Mouse (Mus musculus) cerebellum, postnatal 14 days (tissue): ENCODE measurements around the gene Zdhhc11.
"Not testable (repeated sequence)": the region's sequence is repeated elsewhere in the genome, so short reads cannot be mapped to it uniquely, and the experiment has no call there.

ENCODE experiments used
- DNase-seq, 2 experiments: peaks; one replicate each; pipeline ENCODE4 v3.0.0; 2021; ENCODE audit warnings: mixed read lengths in 2 of 2

Gene Zdhhc11

DNA sequence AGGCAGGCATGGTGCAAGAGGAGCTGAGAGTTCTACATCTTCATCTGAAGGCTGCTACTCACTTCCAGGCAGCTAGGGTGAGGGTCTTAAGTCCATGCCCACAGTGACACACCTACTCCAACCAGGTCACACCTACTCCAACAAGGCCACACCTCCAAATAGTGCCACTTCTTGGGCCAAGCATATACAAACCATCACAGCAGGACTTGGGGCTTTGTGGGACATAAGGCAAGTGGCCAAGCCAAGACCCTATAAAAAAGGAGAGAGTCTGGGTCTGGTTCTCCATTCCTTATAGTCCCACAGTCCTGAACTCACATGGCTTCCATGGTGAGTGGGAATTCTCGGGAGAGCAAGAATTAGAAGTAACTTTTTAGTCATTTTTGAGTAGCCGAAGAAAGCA is 44.6 kb downstream of the Zdhhc11 start:
- DNase-seq, result not testable (repeated sequence)

DNA sequence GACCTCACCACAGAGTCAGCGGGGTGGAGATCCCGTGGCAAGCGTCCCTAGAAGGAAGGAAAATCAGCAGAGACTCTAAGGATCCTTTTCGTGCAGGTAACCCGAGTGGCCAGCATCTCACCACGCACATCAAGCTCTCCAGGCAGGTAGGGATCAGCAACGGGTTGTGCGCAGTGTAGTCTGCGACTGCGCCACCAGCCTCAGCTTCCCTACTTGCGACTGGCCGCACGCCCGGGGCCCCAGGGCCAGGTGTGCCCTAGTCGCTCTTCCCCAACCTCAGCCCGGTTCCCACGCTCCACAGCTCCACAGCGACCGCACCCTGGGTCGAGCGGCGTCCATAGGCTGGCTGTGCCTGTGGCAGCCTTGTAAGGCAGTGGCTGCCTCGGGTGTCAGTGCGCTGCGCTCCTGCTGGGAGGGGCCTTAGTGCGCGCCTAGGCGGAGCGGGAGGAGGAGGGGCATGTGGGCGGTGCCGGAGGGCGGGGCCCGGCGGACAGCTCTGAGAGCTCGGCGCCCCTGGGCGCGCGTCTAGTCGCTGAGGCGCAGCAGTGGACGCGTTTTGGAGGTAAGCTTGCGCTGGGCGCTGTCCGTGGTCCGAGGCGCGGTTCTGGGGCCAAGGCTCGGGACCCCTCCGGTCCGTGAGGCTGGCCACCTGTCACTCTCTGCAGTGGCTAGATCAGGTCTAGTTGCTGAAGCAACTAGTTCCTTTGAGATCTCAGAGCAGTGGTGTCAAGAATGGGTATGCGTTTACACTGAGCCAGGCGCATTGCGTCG is 45.5 kb downstream of the Zdhhc11 start, which contains the start of gene Tppp:
Gene Tppp, plus strand, starts transcription at position 460 of the 771 bp plus-strand sequence.
- DNase-seq, result peak; percentile 91 to 94

DNA sequence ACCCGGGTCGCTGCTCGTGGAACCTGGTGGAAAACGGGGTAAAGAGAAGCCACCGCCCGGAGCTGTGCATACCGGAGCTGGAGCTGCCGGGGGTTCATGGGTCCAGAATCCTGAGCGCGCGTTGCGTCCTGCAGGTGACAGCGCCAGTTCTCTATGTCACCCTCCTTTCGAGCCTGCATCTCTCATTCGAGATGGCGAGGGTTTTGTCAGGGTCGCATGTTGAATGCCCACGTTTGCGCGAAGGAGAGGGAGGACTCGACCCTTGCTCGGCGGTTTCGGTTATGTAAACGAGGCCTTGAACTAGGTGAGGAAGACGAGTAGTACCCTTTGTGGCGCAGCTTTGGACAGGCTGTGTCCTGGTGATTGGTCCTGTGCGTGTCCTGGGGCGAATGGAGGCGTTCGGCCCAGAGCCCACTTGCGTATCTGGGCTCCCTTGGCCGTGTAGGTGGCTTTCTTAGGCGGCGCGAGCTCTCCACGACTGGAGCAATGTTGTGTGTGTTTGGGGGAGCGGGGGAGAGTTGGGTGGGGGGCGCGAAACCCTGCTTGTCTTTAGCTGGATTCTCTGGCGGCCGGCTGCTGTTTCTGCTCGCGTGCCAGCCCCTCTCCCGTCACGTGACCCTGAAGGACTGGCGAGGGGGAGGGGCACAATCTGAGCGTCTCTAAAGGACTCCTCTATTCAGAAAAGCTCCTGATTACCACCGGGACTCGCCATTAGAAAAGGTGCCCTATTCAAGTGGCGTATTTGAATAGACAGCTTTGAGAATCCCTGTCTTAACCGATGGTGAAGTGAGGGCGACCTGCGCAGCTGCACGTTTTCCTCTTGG is 46.4 kb downstream of the Zdhhc11 start:
- peak; percentile 89 to 92 for DNase-seq

DNA sequence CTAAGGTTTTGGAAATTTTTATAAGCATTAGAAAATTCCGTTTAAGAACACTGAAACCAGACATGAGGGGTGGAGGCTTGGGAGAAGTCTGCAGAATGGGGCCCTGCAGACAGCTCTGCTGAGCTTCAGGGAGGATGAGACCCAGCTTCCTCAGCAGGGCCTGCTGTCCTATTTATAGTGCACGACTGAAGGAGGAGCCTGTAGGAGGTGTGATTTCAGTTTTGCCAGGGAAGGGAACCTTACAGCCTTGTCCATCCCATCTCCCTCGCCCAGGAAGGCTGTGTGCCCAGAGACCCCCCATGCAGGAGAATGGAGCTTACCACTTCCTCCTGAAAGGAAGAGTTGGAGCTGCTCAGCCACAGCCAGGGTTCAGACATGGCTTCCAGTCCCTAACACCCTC is 47.0 kb downstream of the Zdhhc11 start:
- peak; percentile 63 to 64 for DNase-seq

DNA sequence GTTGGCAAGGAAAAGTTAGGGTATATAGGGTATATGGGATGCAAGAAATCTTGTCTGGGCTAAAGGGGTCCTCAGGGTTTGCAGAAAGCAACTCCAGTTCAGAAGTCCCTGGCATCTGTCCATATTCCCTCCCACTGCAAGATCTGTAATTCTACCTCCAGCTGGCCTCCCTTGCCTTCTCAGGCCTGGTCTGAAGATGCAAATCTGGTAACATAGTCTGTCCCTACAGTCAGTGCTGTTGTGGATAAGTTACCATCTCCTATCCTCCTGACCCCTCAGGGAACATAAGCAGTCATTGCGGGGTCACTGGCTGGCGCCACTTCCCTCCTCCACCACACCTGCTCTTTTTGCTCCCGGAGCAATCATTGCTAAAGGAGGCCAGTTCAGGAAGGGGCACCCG is 52.3 kb downstream of the Zdhhc11 start:
- DNase-seq, result no peak

DNA sequence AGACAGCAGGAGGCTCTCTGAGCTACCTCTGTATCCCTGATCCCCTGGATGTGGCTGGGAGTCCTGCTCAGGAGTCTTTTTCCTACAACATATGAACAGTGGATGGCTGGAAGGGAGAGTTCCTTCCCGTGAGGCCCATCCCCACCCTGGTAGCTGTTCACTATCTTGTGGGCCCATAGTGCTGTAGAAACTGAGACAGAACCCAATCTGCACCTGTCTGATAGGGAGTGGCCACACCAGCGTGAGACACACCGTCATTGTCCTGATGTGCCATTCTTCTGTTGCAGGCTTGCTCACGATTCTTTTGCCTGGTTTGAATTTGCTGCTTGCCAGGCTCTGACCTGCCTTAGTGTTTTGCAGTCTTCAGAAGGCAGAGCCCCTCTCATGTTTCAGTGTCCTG is 53.8 kb downstream of the Zdhhc11 start:
- no peak for DNase-seq

DNA sequence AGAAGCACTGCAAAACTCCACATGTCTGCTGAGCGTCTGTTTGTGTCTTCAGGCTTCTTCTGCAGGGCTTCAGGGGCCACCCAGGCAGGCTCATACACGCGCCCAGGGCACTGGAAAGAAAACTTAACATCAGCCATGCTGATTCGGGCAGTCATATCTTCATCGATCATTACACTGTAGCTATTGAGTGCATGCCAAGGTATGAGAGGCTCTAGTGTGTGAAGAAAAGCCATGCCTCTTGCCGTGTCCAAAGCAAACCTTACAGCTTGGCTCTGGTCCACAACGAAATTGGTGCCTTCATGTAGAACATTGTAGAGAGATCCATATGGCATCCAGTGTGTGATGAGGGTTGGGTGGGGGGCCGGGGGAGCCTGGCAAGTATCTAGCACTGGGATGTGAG is 55.4 kb downstream of the Zdhhc11 start:
- not testable (repeated sequence) for DNase-seq

DNA sequence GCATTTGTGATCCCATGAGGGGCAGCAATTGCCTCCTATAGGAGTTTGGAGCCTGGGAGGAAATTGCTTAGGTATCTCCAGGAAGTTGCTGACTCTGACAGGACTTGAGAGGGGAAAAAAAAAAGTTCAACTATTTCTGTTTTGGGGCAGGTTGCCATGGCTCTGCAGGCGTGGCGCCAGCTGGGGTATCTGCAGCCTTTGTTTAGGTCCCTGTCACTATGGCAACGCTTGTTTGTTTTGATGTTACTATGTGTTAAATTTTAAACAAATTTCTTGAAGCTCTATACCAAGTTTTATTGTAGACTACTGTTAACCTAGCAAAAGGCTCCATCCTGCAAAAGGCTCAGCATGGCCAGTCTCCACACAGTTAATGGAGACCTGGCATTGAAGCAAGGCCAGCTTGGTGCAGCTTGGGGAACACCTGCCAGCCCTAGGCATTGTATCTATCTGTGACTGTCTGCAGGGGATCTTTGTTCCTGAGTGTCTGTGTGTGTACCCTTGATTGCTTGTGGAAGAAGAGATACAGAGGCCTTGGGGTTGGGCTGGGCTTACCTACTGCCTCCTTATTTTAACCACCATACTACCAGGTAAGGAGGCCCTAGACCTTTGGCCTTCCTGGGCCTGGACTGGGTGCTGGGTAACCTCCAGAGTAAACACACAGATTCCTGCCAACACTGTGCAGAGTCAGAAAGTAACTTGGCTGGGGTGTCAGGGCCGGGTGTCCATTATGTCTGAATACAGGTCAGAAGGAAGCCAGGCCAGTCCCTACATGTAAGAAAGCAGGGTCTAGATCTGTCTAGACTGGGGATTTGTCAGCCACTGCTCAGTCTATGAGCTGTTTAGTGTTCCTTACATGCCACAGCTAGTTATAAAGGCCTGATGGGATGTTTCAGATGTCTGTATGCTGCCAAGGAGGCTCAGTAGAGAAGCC is 61.8 kb downstream of the Zdhhc11 start:
- peak in 1 of 2 experiments; percentile 24 for DNase-seq

DNA sequence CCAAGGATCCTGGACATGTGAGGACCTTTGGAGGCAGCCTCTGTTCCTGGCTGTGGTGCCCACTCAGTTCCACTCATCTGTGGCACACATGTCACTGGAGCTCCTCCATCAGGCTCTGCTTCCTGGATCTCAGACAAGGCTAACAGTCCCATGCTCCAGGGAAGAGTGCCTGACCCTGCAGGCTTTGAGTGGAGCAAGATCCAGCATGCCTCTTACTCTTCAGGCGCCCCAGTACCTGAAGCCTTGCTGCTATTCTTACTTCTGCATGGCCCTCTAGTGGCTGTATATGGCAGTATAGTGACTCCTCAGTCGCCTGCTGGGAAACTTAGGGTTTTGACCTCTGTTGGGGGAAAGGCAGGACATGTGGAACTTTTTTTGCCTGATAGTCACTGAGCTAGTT is 62.6 kb downstream of the Zdhhc11 start:
- DNase-seq, result peak; percentile 65

DNA sequence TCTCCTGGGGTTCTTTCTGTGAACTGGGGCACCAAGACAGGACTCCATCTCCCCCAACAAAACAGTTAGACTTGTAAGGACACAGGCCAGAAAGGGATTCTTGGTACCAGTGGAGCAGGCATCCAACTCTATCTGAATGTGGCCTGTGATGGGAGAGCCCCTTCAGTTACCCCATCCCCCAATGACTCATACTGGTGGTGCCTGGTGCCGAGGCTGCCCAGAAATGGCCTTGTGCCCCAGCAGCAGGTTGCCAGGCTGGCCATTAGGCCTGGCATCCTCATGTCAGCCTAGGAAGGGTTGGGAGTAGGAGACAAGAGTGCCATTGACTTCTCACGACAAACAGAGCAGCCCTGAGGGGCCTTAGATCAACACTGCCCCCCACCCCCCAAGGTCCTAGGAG is 64.5 kb downstream of the Zdhhc11 start:
- DNase-seq, result no peak

DNA sequence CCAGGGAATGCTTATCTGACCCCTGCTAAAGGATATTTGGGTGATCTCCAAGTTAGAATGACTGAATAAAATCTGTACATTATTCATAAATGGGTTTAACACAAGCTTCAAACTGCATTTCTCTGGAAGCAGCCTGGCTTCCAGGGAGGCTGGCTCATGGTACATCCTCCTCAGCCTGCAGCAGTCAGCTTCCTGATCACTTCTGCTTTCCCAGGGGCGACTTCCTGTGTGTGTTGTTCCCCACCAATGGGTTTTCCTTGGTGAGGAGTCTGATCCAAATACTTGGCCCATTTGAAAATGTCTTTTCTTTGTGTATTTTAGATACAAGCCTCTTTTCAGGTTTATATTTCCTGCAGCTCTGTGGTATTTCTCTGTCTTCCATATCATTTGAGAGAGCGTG is 65.4 kb downstream of the Zdhhc11 start:
- no peak for DNase-seq

DNA sequence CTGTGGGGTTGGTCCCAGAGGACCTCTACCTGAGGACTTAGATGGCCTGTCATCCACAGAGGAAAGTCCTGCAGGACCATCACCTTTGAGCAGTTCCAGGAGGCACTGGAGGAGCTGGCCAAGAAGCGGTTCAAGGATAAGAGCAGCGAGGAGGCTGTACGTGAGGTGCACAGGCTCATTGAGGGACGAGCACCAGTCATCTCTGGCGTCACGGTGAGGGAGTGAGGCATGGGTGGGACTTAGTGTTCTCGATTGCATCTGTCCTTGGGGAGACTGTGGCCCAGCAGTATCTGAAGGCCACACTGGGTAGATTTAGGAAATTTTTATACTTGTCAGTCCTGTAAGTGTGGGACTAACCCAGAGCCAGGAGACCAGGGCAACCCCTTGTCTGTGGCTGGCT is 67.0 kb downstream of the Zdhhc11 start:
- DNase-seq, result no peak

DNA sequence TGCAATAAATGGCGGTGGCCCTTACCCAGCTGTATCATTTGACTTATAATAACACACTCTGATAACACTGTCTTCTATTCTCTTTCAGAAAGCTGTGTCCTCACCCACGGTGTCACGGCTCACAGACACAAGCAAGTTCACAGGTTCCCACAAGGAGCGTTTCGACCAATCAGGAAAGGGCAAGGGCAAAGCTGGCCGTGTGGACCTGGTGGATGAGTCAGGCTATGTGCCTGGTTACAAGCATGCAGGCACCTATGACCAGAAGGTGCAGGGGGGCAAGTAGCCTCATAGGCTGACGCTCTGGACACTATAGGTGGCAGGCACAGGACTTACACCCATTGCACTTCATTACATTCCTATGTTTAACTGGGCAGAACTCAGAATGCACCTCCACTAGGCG is 67.5 kb downstream of the Zdhhc11 start:
- no peak for DNase-seq

DNA sequence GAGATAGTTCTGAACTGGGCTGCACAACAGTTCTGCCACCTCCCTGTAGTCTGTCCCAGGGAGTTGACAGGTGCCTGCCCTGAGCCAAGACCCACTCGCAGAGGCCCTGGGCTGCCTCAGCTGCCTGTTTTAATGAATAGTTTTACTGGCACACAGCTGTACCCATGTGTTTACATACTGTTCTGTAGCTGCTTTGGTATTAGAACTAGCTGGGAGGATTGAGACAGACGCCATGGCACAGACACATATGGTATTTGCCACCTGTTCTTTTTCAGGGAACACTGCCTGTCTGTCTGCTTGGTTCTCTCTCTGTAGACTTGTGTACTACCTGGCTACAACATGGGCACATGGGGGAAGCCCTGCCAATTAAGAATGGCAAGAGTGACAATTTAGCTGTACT is 71.1 kb downstream of the Zdhhc11 start:
- no peak for DNase-seq

DNA sequence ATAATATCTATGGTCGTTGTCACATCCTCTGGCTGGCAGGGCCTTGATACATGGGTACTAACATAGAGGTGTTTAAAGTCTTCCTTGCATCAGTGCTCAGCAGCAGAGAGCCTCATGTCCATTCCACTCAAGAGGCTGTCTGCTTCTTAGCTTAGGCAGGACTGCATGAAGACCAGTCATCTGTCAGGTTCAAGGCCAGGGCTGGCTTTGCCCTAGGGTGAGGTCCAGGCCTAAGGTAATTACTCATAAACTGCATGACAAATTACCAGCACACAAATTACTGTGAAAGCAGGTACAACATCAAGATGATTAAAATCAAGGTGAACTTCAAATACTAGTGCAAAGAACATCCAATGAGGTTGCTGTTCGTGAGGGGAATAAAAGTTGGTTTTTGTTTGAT is 72.1 kb downstream of the Zdhhc11 start:
- no peak for DNase-seq

DNA sequence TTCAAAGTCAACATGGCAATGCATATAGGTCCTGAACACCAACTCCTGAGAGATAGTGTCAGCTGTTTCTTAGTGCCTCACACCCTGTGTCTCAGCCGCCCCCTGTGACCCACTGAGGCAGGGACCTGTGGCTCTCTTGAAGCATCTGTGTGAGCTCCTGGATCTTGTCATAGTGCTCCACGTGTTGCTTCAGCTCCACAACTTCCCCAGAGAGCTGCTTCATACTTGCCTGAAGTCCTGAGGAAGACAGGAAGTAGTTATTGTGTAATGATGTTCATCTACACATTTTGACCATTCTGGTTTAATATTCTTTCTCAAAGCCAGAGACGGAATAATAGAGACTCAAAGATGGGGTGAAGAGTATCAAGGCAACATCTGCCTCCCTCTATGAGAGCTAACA is 76.3 kb downstream of the Zdhhc11 start:
- no peak for DNase-seq
